Comparison of ENCODE assay signal across 18 mouse cellular contexts in genomic region chr5:89277049-89277448, GRCm38 (mm10).
DNase-seq lines count a peak whose midpoint lies in the region; ATAC-seq and TF ChIP-seq lines count a peak whose summit lies in the region.
"Had no signal": no experiment of that assay in that cellular context is flagged by ENCODE, and none has a peak within 500 bp of the region (broad histone marks: within the 10 kb centered on the region; RNA-seq: fewer than 3 reads in every experiment).

No protein-coding gene starts in this region.

- peaks cover 18% of the 10 kb centered on the region for H3K4me1 ChIP-seq in liver, adult 2 months (ENCODE audit: control insufficient read depth, insufficient read depth, low read length)
- no peaks in the 10 kb centered on the region for H3K4me1 ChIP-seq in liver, embryonic 11.5 days (replicated peaks; ENCODE audit: control insufficient read depth, insufficient read depth, low read length)
- H3K4me1 ChIP-seq in intestine, embryonic 15.5 days (replicated peaks) = no peaks in the 10 kb centered on the region
- no peaks in the 10 kb centered on the region for H3K4me1 ChIP-seq in lung, embryonic 14.5 days (ENCODE audit: insufficient read depth)
- H3K4me1 ChIP-seq: embryonic facial prominence, embryonic 12.5 days; hindbrain, embryonic 15.5 days; limb, embryonic 15.5 days had no signal

- H3K27me3 ChIP-seq in liver, adult 2 months (ENCODE audit: control insufficient read depth, insufficient read depth, low read length) = no peaks in the 10 kb centered on the region
- no peaks in the 10 kb centered on the region for H3K27me3 ChIP-seq in liver, embryonic 11.5 days (replicated peaks; ENCODE audit: control insufficient read depth, insufficient read depth, low read length)
- H3K27me3 ChIP-seq in intestine, embryonic 15.5 days (replicated peaks) = no peaks in the 10 kb centered on the region
- H3K27me3 ChIP-seq in lung, embryonic 14.5 days (ENCODE audit: insufficient read depth, low read length) = no peaks in the 10 kb centered on the region
- H3K27me3 ChIP-seq: embryonic facial prominence, embryonic 12.5 days; hindbrain, embryonic 15.5 days; limb, embryonic 15.5 days had no signal

- no peaks in the 10 kb centered on the region for H3K79me2 ChIP-seq in liver, adult 2 months (ENCODE audit: control insufficient read depth, insufficient read depth, low read length)

- H3K36me3 ChIP-seq in liver, adult 2 months (ENCODE audit: control insufficient read depth, insufficient read depth, low read length) = no peaks in the 10 kb centered on the region
- H3K36me3 ChIP-seq in liver, embryonic 11.5 days (ENCODE audit: control insufficient read depth, insufficient read depth, low read length) = no peaks in the 10 kb centered on the region
- H3K36me3 ChIP-seq in intestine, embryonic 15.5 days = no peaks in the 10 kb centered on the region
- H3K36me3 ChIP-seq in lung, embryonic 14.5 days (ENCODE audit: insufficient read depth) = no peaks in the 10 kb centered on the region
- H3K36me3 ChIP-seq: embryonic facial prominence, embryonic 12.5 days; hindbrain, embryonic 15.5 days; limb, embryonic 15.5 days had no signal

- no peaks in the 10 kb centered on the region for H3K9me3 ChIP-seq in liver, embryonic 11.5 days (ENCODE audit: control insufficient read depth, low read length)
- no peaks in the 10 kb centered on the region for H3K9me3 ChIP-seq in intestine, embryonic 15.5 days
- no peaks in the 10 kb centered on the region for H3K9me3 ChIP-seq in lung, embryonic 14.5 days (ENCODE audit: low read depth, low read length)
- H3K9me3 ChIP-seq: embryonic facial prominence, embryonic 12.5 days; hindbrain, embryonic 15.5 days; limb, embryonic 15.5 days had no signal

- intact Hi-C loops in left cerebral cortex, postnatal 25 days (cut with DNase I) = no loop called here

- no peak for TF ChIP-seq POLR2A in liver, adult 2 months (IDR thresholded peaks at IDR 0.05; ENCODE audit: extremely low read depth, insufficient read depth, low read length)

- no peak overlapping the region for H3K4me3 ChIP-seq in liver, adult 2 months (ENCODE audit: insufficient read depth, low read depth, low read length)
- H3K4me3 ChIP-seq in liver, embryonic 11.5 days (ENCODE audit: low read depth, low read length) = no peak overlapping the region
- no peak overlapping the region for H3K4me3 ChIP-seq in intestine, embryonic 15.5 days (replicated peaks)
- H3K4me3 ChIP-seq in lung, embryonic 14.5 days (ENCODE audit: low read depth, low read length) = no peak overlapping the region
- H3K4me3 ChIP-seq: embryonic facial prominence, embryonic 12.5 days; hindbrain, embryonic 15.5 days; layer of hippocampus, adult 2 months; left cerebral cortex, adult 2 months; limb, embryonic 15.5 days had no signal

- peak overlapping the region; percentile 86 for H3K27ac ChIP-seq in liver, adult 2 months (replicated peaks; ENCODE audit: insufficient read depth, low read depth, low read length)
- no peak overlapping the region for H3K27ac ChIP-seq in liver, embryonic 11.5 days (ENCODE audit: low read depth, low read length)
- H3K27ac ChIP-seq in intestine, embryonic 15.5 days = no peak overlapping the region
- H3K27ac ChIP-seq in lung, embryonic 14.5 days (ENCODE audit: low read depth) = peak overlapping the region; percentile 69
- H3K27ac ChIP-seq: embryonic facial prominence, embryonic 12.5 days; hindbrain, embryonic 15.5 days; layer of hippocampus, adult 2 months; left cerebral cortex, adult 2 months; limb, embryonic 15.5 days had no signal

- ATAC-seq in liver, embryonic 11.5 days (replicated peaks; ENCODE audit: low FRiP score) = no peak
- ATAC-seq in intestine, embryonic 15.5 days = peak; percentile 54
- no peak; the same call in 1 of the 2 replicates for ATAC-seq in lung, embryonic 14.5 days (ENCODE audit: insufficient read depth)
- ATAC-seq: activated CD4-positive, CD25-positive, alpha-beta regulatory T cell, adult 4 months had no signal

- H3K9ac ChIP-seq in liver, adult 2 months (ENCODE audit: low read depth, low read length) = peak overlapping the region; percentile 13; the same call in 1 of the 2 replicates
- H3K9ac ChIP-seq in liver, embryonic 11.5 days (ENCODE audit: low read depth, low read length) = no peak overlapping the region
- H3K9ac ChIP-seq in intestine, embryonic 15.5 days = no peak overlapping the region
- H3K9ac ChIP-seq in lung, embryonic 14.5 days = no peak overlapping the region
- H3K9ac ChIP-seq: embryonic facial prominence, embryonic 12.5 days; hindbrain, embryonic 15.5 days; limb, embryonic 15.5 days had no signal

- WGBS in liver, adult 2 months = 43% methylated on average over 2 of the region's 2 CpGs
- 65% methylated on average over 2 of the region's 2 CpGs for WGBS in liver, embryonic 11.5 days
- WGBS in intestine, embryonic 15.5 days = 79% methylated on average over 2 of the region's 2 CpGs
- 73% methylated on average over 2 of the region's 2 CpGs for WGBS in lung, embryonic 14.5 days

- TF ChIP-seq CTCF in liver, adult 2 months (IDR thresholded peaks at IDR 0.05; ENCODE audit: low read depth, low read length) = no peak
- TF ChIP-seq CTCF in lung, embryonic 14.5 days (IDR thresholded peaks at IDR 0.05; ENCODE audit: low read depth) = no peak

- DNase-seq in liver, adult 2 months (ENCODE audit: extremely low read depth, low read depth, low spot score) = peak; percentile 50
- no peak for DNase-seq in liver, embryonic 11.5 days (ENCODE audit: low spot score)
- DNase-seq in lung, embryonic 14.5 days = no peak
- peak; percentile 47 for DNase-seq in urinary bladder, postnatal 14 days (ENCODE audit: low spot score)
- no peak for DNase-seq in left cerebral cortex, postnatal 25 days (ENCODE audit: low spot score in 2 of 2)
- DNase-seq in adrenal gland, postnatal 36 days = no peak
- DNase-seq: cerebellum, adult 11 months; heart, adult 18-20 months; midbrain, embryonic 14.5 days; right cerebral cortex, postnatal 25 days; thymus, adult 18-20 months had no signal

- H3K4me2 ChIP-seq in liver, embryonic 11.5 days = no peak overlapping the region
- no peak overlapping the region for H3K4me2 ChIP-seq in intestine, embryonic 15.5 days (replicated peaks)
- H3K4me2 ChIP-seq in lung, embryonic 14.5 days = no peak overlapping the region
- H3K4me2 ChIP-seq: embryonic facial prominence, embryonic 12.5 days; hindbrain, embryonic 15.5 days; limb, embryonic 15.5 days had no signal

Comparison
In these comparisons a context has a peak if more than half of its experiments do, and no peak if none do; other contexts are left out.
1. DNase-seq: peak in liver, adult 2 months (single experiment) and urinary bladder, postnatal 14 days (single experiment); none in liver, embryonic 11.5 days (single experiment), lung, embryonic 14.5 days (single experiment), left cerebral cortex, postnatal 25 days (0 of 2) and adrenal gland, postnatal 36 days (0 of 2).
2. H3K27ac ChIP-seq: peak in liver, adult 2 months (single experiment) and lung, embryonic 14.5 days (single experiment); none in liver, embryonic 11.5 days (single experiment) and intestine, embryonic 15.5 days (single experiment).